Mouse (Mus musculus): ENCODE data around the gene Snrpg.

DNA sequence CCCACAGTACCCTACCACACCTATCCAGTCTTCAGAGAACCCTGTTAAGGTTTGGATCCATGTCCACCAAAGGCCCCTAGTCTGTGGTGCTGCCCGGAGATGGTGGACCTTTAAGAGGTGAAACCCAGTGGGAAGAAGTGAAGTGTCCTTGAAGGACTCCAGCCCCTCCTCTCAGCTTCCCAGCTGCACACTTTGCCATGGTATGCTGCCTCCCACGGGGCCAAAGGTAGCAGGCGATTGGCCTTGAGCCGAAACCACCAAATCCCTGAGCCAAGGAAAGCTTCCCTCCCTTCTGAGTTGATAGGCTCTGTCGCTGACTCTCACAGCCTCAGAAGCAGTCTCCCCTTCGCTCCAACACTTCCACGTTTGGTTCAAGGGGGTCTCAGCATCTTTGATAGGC lies 10.4 kb upstream of the Snrpg start:
- TF ChIP-seq TAL1 (IDR thresholded peaks at IDR 0.05; ENCODE audit: low read length) (no peak), GATA1 (IDR thresholded peaks at IDR 0.05; ENCODE audit: low read length) (no peak)
